Mouse (Mus musculus): ENCODE measurements around the gene Sgo1. TPM values are rescaled to one million over a fixed set of nuclear protein-coding genes. Genes with fewer than 3 reads are reported as not detected.

Sgo1 gene
- polyA plus RNA-seq (2012; rRNA removed), result 15.7 and 17.1 TPM in 2 replicates

GRCm38 (mm10) chr17:53688877-53689802, at the start of gene Sgo1:
TSS of gene Sgo1 (minus strand) at chr17:53689333.

Other genes starting within 250 kb of the Sgo1 start
- gene Efhb, start 226.0 kb downstream of the Sgo1 start, polyA plus RNA-seq (2012; rRNA removed), result 0.02 TPM in 2 replicates
- 14.7 and 17.4 TPM in 2 replicates for gene Rab5a, start 210.1 kb downstream of the Sgo1 start, polyA plus RNA-seq (2012; rRNA removed)
- not detected in 2 replicates for gene Pp2d1, start 149.9 kb downstream of the Sgo1 start, polyA plus RNA-seq (2012; rRNA removed)
- 5.6 and 6.5 TPM in 2 replicates for gene Kat2b, start 122.5 kb downstream of the Sgo1 start, polyA plus RNA-seq (2012; rRNA removed)
- gene Sult1c2, start 157.0 kb upstream of the Sgo1 start, polyA plus RNA-seq (2012; rRNA removed), result not detected in 2 replicates